Mouse (Mus musculus) neural tube, embryonic 12.5 days (tissue): Measurements from ENCODE around the gene Cables2. TPM values are rescaled to one million over a fixed set of nuclear protein-coding genes. Genes with fewer than 3 reads are reported as not detected.
A peak's percentile ranks its signal among the peaks of the same experiment; 100 is the strongest.
"Not testable (repeated sequence)": the region's sequence is repeated elsewhere in the genome, so short reads cannot be mapped to it uniquely, and the experiment has no call there.

Source experiments
- ATAC-seq: fragments of 200-750 bp; cut with Nextera tagmentation; 2 replicates; pipeline ENCODE4 v1.8.0; 2017; ENCODE audit warnings: low read depth, mild to moderate bottlenecking, moderate TSS enrichment, moderate library complexity; ENCODE audit not compliant: low FRiP score
- H3K27ac ChIP-seq: fragments of 300-500 bp; sonication (generic); 2 replicates; pipeline ENCODE4 v1.5.1; 2016
- H3K27me3 ChIP-seq: fragments of 300-500 bp; sonication (generic); replicated peaks from 2 replicates; pipeline ENCODE4 v1.6.1; 2016; ENCODE audit warnings: mild to moderate bottlenecking
- H3K36me3 ChIP-seq: fragments of 300-500 bp; sonication (generic); 2 replicates; pipeline ENCODE4 v1.6.1; 2016; ENCODE audit warnings: mild to moderate bottlenecking
- H3K4me1 ChIP-seq: fragments of 300-500 bp; sonication (generic); 2 replicates; pipeline ENCODE4 v1.6.1; 2016
- H3K4me2 ChIP-seq: fragments of 300-500 bp; sonication (generic); replicated peaks from 2 replicates; pipeline ENCODE4 v1.6.1; 2016; ENCODE audit warnings: mild to moderate bottlenecking
- H3K4me3 ChIP-seq: fragments of 300-500 bp; sonication (generic); 2 replicates; pipeline ENCODE4 v1.5.1; 2016
- H3K9ac ChIP-seq: fragments of 300-500 bp; sonication (generic); 2 replicates; pipeline ENCODE4 v1.6.1; 2016; ENCODE audit warnings: mild to moderate bottlenecking
- H3K9me3 ChIP-seq: fragments of 300-500 bp; sonication (generic); 2 replicates; pipeline ENCODE4 v1.6.1; 2016; ENCODE audit warnings: mild to moderate bottlenecking
- WGBS: fragments of 180-500 bp; shearing (Covaris S2); methylation state at CpG from one replicate; pipeline ENCODE4 v1.1.7; 2016; 5-methylcytosine and 5-hydroxymethylcytosine counted together
- polyA plus RNA-seq: library from polyadenylated mRNA; unstranded; fragments of >200 nt; fragmentation: Nextera tagmentation; extraction: Ambion mirVana; gene quantifications from 2 replicates; pipeline ENCODE4 v1.2.1, GENCODE M21; 2016

Cables2 gene
- polyA plus RNA-seq, 1 experiment from 2014 or later: 28.7 TPM

GRCm38 (mm10) chr2:180259826-180260609 is 13.3 kb downstream of the Cables2 start:
- not testable (repeated sequence) for H3K9me3 ChIP-seq, H3K27ac ChIP-seq, H3K27me3 ChIP-seq, ATAC-seq, H3K4me3 ChIP-seq, H3K9ac ChIP-seq, H3K4me2 ChIP-seq
- peaks cover 17% of the 10 kb centered on the region for H3K4me1 ChIP-seq
- peaks cover 54% of the 10 kb centered on the region for H3K36me3 ChIP-seq
- WGBS: 76% methylated on average over 17 of the region's 17 CpGs

- not testable (repeated sequence) for H3K27me3 ChIP-seq, H3K9ac ChIP-seq, H3K4me3 ChIP-seq, H3K4me2 ChIP-seq, H3K27ac ChIP-seq, ATAC-seq, H3K9me3 ChIP-seq
- Histone ChIP-seq H3K36me3 (peaks cover 52% of the 10 kb centered on the region), H3K4me1 (peaks cover 17% of the 10 kb centered on the region)
- 81% methylated on average over 10 of the region's 10 CpGs for WGBS
Measured at GRCm38 (mm10) chr2:180258951-180259484, 14.3 kb downstream of the Cables2 start.

- H3K27me3 ChIP-seq: no peaks in the 10 kb centered on the region
- peaks cover 17% of the 10 kb centered on the region for H3K4me1 ChIP-seq
- H3K27ac ChIP-seq: 0 out of 2 replicates have a peak overlapping the region, but pooled peaks have one; percentile 33
- H3K9ac ChIP-seq: peak overlapping the region; percentile 90
- H3K4me2 ChIP-seq: peak overlapping the region; percentile 75
- WGBS: 54% methylated on average over 11 of the region's 11 CpGs
- H3K4me3 ChIP-seq: peak overlapping the region; percentile 85
- no peaks in the 10 kb centered on the region for H3K9me3 ChIP-seq
- no peak for ATAC-seq
- peaks cover 44% of the 10 kb centered on the region for H3K36me3 ChIP-seq
Measured at GRCm38 (mm10) chr2:180257963-180258865, 15.1 kb downstream of the Cables2 start.

GRCm38 (mm10) chr2:180257001-180257521 is 16.2 kb downstream of the Cables2 start, which contains the start of gene Rps21:
TSS of gene Rps21 (plus strand) at chr2:180257377.
- peak; percentile 95 for ATAC-seq
- peak within 1 kb of the TSS; percentile 91 for H3K27ac ChIP-seq
- H3K4me2 ChIP-seq: peak within 1 kb of the TSS; percentile 75
- no peaks in the 10 kb centered on the region for H3K9me3 ChIP-seq
- H3K9ac ChIP-seq: peak within 1 kb of the TSS; percentile 90
- no peaks in the 10 kb centered on the region for H3K27me3 ChIP-seq
- peaks cover 33% of the 10 kb centered on the region for H3K36me3 ChIP-seq
- H3K4me3 ChIP-seq: peak within 1 kb of the TSS; percentile 85
- WGBS: under 1% methylated on average over 38 of the region's 38 CpGs
- peaks cover 17% of the 10 kb centered on the region for H3K4me1 ChIP-seq

GRCm38 (mm10) chr2:180256296-180257000 is 16.8 kb downstream of the Cables2 start:
- peak overlapping the region; percentile 75 for H3K4me2 ChIP-seq
- peak overlapping the region; percentile 91 for H3K27ac ChIP-seq
- H3K27me3 ChIP-seq: no peaks in the 10 kb centered on the region
- no peaks in the 10 kb centered on the region for H3K9me3 ChIP-seq
- ATAC-seq: peak; percentile 74
- H3K4me3 ChIP-seq: peak overlapping the region; percentile 85
- peaks cover 27% of the 10 kb centered on the region for H3K36me3 ChIP-seq
- H3K9ac ChIP-seq: peak overlapping the region; percentile 75
- 24% methylated on average over 26 of the region's 26 CpGs for WGBS
- H3K4me1 ChIP-seq: peaks cover 17% of the 10 kb centered on the region

GRCm38 (mm10) chr2:180255701-180256100 is 17.6 kb downstream of the Cables2 start:
- peaks cover 17% of the 10 kb centered on the region for H3K4me1 ChIP-seq
- no peaks in the 10 kb centered on the region for H3K9me3 ChIP-seq
- H3K36me3 ChIP-seq: peaks cover 20% of the 10 kb centered on the region
- no peak overlapping the region for H3K27ac ChIP-seq
- no peaks in the 10 kb centered on the region for H3K27me3 ChIP-seq
- H3K4me3 ChIP-seq: peak overlapping the region; percentile 85; the same call in 1 of the 2 replicates
- H3K4me2 ChIP-seq: peak overlapping the region; percentile 75
- WGBS: 92% methylated on average over 9 of the region's 9 CpGs
- no peak overlapping the region for H3K9ac ChIP-seq
- no peak for ATAC-seq

GRCm38 (mm10) chr2:180254436-180255209 is 18.7 kb downstream of the Cables2 start:
- no peak overlapping the region for H3K9ac ChIP-seq
- no peak for ATAC-seq
- no peak overlapping the region for H3K27ac ChIP-seq
- no peak overlapping the region for H3K4me2 ChIP-seq
- H3K36me3 ChIP-seq: peaks cover 9% of the 10 kb centered on the region
- no peak overlapping the region for H3K4me3 ChIP-seq
- peaks cover 17% of the 10 kb centered on the region for H3K4me1 ChIP-seq
- H3K9me3 ChIP-seq: no peaks in the 10 kb centered on the region
- H3K27me3 ChIP-seq: no peaks in the 10 kb centered on the region
- WGBS: 90% methylated on average over 5 of the region's 5 CpGs

GRCm38 (mm10) chr2:180251838-180252237 is 21.5 kb downstream of the Cables2 start:
- no peak; the same call in 1 of the 2 replicates for ATAC-seq

GRCm38 (mm10) chr2:180250930-180251611 is 22.2 kb downstream of the Cables2 start:
- Histone ChIP-seq H3K4me2 (no peak overlapping the region), H3K9ac (no peak overlapping the region), H3K4me3 (no peak overlapping the region), H3K27ac (no peak overlapping the region), H3K9me3 (no peaks in the 10 kb centered on the region), H3K27me3 (no peaks in the 10 kb centered on the region), H3K4me1 (peaks cover 3% of the 10 kb centered on the region; the same call in 1 of the 2 replicates), H3K36me3 (no peaks in the 10 kb centered on the region)
- peak; percentile 87 for ATAC-seq
- 34% methylated on average over 11 of the region's 11 CpGs for WGBS

More at GRCm38 (mm10) chr2:180251838-180252237, 21.5 kb downstream of the Cables2 start:
- H3K9ac ChIP-seq: no peak overlapping the region
- H3K27ac ChIP-seq: no peak overlapping the region
- H3K4me1 ChIP-seq: peaks cover 8% of the 10 kb centered on the region; the same call in 1 of the 2 replicates
- H3K36me3 ChIP-seq: no peaks in the 10 kb centered on the region
- H3K4me2 ChIP-seq: no peak overlapping the region
- no peak overlapping the region for H3K4me3 ChIP-seq
- H3K27me3 ChIP-seq: no peaks in the 10 kb centered on the region
- WGBS: 52% methylated on average over 3 of the region's 3 CpGs
- no peaks in the 10 kb centered on the region for H3K9me3 ChIP-seq

- 70% methylated on average over 9 of the region's 9 CpGs for WGBS
- Histone ChIP-seq H3K9ac (no peak overlapping the region), H3K36me3 (no peaks in the 10 kb centered on the region), H3K4me1 (no peaks in the 10 kb centered on the region), H3K9me3 (no peaks in the 10 kb centered on the region), H3K4me2 (no peak overlapping the region), H3K27me3 (no peaks in the 10 kb centered on the region), H3K4me3 (no peak overlapping the region), H3K27ac (no peak overlapping the region)
- ATAC-seq: no peak
Measured at GRCm38 (mm10) chr2:180248947-180249660, 24.2 kb downstream of the Cables2 start.
